Mouse (Mus musculus) megakaryocyte, embryonic 14.5 days (primary cell): ENCODE measurements around the gene Asl.

ENCODE experiments used
- FLI1 ChIP-seq: IDR thresholded peaks from 2 replicates; pipeline ENCODE4 v1.6.1; 2012; ENCODE audit warnings: low read length, inconsistent platforms, mixed read lengths
- GATA1 ChIP-seq: IDR thresholded peaks from 3 replicates; pipeline ENCODE4 v1.6.1; 2012; ENCODE audit warnings: mixed read lengths, low read length, inconsistent platforms, borderline replicate concordance

DNA sequence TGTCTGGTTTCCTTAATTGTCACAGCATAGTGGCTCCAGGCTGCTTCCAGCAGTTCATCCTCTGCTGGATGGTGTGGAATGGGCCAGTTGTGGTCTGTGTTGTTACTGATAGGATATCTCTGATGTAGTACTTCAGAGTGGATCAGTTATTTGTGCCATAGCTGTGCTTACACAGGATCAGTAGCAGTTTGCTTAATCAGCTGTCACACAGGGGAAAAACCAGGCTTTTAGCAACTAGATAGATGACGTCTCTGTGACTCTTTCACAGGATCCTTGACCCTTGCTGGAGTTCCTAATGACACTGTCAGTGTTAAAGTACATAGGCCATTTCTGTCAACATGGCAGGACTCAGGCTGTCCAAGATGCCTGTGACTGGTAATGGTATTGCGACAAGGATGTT is 4.8 kb upstream of the Asl start:
- TF ChIP-seq GATA1 (no peak), FLI1 (no peak)
